Mouse (Mus musculus): Measurements from ENCODE around the gene Gpr107. TPM values are rescaled to one million over a fixed set of nuclear protein-coding genes. Genes with fewer than 3 reads are reported as not detected.

Gene Gpr107
- polyA plus RNA-seq, 1 experiment from 2014 or later = 33.2 TPM

DNA sequence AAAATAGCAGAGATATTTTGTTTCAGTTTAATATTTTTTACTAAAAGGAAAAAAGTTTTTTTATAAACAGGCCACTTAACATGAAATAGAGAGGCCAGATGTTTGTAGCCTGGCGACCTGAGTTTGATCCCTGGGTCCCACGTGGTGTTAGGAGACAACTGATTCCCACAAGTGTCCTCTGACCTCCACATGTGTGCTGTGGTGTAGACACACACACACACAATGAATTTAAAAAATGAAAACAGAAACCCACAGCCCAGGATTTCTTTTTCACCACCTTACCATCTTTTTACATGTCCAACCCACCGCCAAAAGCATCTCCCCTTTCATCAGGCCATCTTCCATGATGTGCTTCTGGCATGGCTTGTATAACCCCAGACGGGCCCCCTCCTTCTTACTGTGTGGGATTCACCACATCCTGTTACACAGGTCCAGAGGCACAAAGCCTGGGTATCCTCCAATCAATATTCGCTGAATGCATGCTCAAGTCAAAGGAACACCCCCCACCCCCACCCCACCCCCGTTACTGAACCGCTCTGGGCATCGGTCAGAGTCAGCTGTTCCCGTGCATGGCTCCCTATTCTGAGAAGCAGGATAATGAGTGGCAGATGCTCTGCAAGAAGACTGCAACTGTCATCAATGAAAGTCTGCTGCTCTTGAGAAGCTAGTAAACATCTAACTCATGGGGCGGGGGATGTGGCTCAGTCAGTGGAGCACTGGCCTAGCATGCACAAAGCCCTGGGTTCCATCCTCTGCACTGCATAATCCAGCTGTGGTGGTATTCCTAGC lies 36.0 kb upstream of the Gpr107 start:
- Histone ChIP-seq H3K27ac (no peak overlapping the region), H3K4me1 (peaks cover 10% of the 10 kb centered on the region), H3K9ac (no peak overlapping the region), H3K4me2 (no peak overlapping the region), H3K36me3 (no peaks in the 10 kb centered on the region), H3K27me3 (replicated peaks) (no peaks in the 10 kb centered on the region), H3K9me3 (no peaks in the 10 kb centered on the region), H3K4me3 (replicated peaks) (no peak overlapping the region)
- ATAC-seq (ENCODE audit: insufficient read depth, low FRiP score, low read depth) = no peak
- WGBS = 54% methylated on average over 10 of the region's 10 CpGs

DNA sequence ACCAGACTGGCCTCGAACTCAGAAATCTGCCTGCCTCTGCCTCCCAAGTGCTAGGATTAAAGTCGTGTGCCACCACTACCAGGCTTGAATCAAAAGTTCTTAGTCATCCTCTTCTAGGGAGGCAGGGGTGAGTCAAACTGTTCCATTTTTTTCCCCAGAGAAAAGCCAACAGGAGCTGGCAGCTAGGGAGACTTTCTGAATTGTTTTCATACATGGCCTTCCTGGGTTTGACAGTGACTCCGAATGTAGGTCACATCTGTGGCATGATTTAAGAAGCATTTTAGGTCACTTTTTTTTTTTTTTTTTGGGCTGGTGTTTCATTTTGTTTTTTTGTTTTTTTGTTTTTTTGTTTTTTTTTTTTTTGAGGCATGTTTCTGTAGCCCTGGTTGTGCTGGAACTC lies 33.9 kb upstream of the Gpr107 start:
- Histone ChIP-seq H3K4me1 (peaks cover 10% of the 10 kb centered on the region), H3K27me3 (replicated peaks) (no peaks in the 10 kb centered on the region), H3K9me3 (no peaks in the 10 kb centered on the region), H3K36me3 (no peaks in the 10 kb centered on the region), H3K27ac (no peak overlapping the region), H3K4me3 (replicated peaks) (no peak overlapping the region), H3K9ac (no peak overlapping the region), H3K4me2 (no peak overlapping the region)
- WGBS = 92% methylated on average over 3 of the region's 3 CpGs
- ATAC-seq (ENCODE audit: insufficient read depth, low FRiP score, low read depth) = no peak

DNA sequence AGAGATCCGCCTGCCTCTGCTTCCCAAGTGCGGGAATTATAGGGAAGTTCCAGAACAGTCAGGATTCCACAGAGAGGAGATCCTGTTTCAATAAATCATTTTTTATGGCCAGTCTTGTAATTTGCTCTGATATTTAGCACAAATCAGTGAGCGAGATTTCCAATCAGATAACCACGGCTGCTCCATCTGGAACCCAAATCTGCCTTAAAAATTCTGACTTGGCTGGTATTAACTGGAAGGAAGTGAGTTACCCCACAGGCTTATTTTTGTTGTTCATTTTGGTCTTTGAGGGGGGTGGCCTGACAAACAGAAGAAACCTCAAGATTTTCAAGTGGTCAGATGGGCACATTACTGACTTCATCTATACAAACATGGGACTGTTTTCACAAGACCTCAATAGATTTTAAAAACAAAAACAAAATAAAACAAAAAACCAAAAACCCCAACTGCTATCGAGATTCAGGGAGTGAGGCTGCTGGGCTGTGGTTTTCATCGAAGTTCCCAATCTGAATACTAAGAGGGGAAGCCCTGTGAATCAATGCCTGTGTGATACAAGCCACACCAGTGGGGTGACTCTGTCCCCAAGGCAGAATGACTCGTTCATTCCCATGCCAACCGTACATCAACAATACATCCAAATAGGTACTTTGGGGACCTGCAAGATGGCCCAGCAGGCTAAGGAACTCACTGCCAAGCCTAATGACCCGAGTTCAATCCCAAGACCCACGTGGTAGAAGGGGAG lies 33.3 kb upstream of the Gpr107 start:
- Histone ChIP-seq H3K4me2 (no peak overlapping the region), H3K27me3 (replicated peaks) (no peaks in the 10 kb centered on the region), H3K27ac (no peak overlapping the region), H3K9me3 (no peaks in the 10 kb centered on the region), H3K9ac (no peak overlapping the region), H3K4me3 (replicated peaks) (no peak overlapping the region), H3K36me3 (no peaks in the 10 kb centered on the region), H3K4me1 (peaks cover 10% of the 10 kb centered on the region)
- ATAC-seq (ENCODE audit: insufficient read depth, low FRiP score, low read depth) = no peak
- WGBS = 89% methylated on average over 10 of the region's 10 CpGs

DNA sequence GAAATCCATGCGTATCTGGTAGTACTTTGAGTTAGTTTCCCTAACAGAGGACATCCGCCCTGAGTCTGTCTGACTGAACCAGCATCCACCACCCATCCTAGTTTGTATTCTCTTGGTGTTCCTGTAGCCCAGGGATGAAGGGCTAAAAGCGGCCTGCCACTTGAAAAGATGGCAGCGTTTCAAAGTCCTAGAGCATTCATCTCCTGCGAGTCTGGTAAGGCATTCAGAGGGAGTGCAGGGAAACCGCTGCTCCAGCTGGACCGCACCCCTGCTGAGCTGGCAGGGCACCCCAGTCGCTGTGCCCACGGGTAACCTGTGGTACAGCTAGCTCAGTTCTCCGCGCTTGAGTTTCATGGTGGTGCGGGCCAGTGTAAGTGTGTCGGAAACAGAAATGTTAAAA lies 32.3 kb upstream of the Gpr107 start:
- no peak for ATAC-seq (ENCODE audit: insufficient read depth, low FRiP score, low read depth)
- H3K27ac ChIP-seq = no peak overlapping the region
- peaks cover 18% of the 10 kb centered on the region for H3K4me1 ChIP-seq
- no peak overlapping the region for H3K9ac ChIP-seq
- no peak overlapping the region for H3K4me3 ChIP-seq (replicated peaks)
- H3K9me3 ChIP-seq = no peaks in the 10 kb centered on the region
- H3K4me2 ChIP-seq = no peak overlapping the region
- WGBS = 70% methylated on average over 13 of the region's 13 CpGs
- H3K27me3 ChIP-seq (replicated peaks) = no peaks in the 10 kb centered on the region
- no peaks in the 10 kb centered on the region for H3K36me3 ChIP-seq

DNA sequence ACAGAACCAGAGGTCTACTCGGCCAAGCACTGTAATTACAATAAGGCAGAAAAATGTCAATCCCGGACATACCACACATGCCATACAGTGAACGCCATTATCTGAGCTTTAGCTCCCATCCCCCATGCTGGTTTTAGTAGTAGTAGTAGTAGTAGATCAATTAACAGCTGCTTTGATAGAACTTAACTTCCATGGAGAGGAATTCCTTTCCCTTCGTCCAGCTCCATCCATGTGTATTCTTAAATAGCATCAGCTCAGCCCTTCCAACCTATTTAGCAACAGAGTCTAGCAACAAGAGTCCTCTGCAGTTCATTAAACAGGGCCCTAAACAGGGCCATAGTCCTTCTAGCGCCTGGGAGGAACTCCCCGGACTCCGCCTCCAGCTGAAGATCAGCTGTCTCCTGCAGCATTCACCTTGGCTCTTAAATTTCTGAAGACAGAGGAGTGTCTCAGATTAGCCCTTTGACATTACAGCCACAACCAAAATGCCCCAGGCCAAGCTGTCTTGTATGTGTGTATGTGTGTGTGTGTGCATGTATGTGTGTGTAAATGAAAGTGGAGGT lies 30.9 kb upstream of the Gpr107 start:
- H3K27ac ChIP-seq = no peak overlapping the region
- no peak overlapping the region for H3K4me2 ChIP-seq
- WGBS = 75% methylated on average over 7 of the region's 7 CpGs
- no peak for ATAC-seq (ENCODE audit: insufficient read depth, low FRiP score, low read depth)
- no peak overlapping the region for H3K4me3 ChIP-seq (replicated peaks)
- H3K4me1 ChIP-seq = peaks cover 16% of the 10 kb centered on the region
- H3K27me3 ChIP-seq (replicated peaks) = no peaks in the 10 kb centered on the region
- no peak overlapping the region for H3K9ac ChIP-seq
- no peaks in the 10 kb centered on the region for H3K36me3 ChIP-seq
- H3K9me3 ChIP-seq = no peaks in the 10 kb centered on the region

DNA sequence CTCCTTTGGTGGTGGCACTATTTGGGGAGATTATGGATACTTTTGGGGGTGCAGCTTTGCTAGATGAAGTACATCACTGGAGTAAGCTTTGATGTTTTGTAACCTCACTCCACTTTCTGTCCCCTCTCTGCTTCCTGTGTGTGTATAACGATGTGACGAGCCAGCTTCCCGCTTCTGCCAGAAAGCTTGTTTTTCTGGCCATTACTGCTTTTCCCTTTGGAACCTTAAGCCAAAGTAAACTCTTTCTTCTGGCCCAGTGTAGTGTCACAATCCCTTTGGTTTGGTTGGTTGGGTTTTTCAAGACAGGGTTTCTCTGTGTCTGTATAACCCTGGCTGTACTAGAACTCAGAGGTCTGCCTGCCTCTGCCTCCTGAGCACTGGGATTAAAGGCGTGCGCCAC lies 29.3 kb upstream of the Gpr107 start:
- no peak for ATAC-seq (ENCODE audit: insufficient read depth, low FRiP score, low read depth)

DNA sequence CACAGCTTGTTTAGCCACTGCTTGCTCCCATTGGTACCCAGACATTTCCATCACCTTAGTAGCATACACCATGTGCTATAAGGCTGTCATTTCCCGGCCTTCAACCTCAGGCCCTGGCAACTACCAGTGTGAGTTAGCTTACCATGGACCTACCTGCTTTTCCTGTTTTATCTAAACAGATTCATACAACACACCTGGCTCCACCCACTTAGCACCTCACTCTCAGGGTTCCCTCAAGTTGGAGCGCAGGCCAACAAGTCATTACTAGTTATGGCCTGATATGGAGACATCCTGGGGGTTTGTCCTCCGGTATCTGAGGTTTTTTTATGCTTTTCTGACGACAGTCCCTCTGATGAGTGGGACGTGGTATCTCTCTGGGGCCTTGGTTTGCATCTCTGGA lies 28.6 kb upstream of the Gpr107 start:
- no peak for ATAC-seq (ENCODE audit: insufficient read depth, low FRiP score, low read depth)
- no peaks in the 10 kb centered on the region for H3K27me3 ChIP-seq (replicated peaks)
- H3K4me2 ChIP-seq = no peak overlapping the region
- peaks cover 20% of the 10 kb centered on the region for H3K4me1 ChIP-seq
- no peaks in the 10 kb centered on the region for H3K9me3 ChIP-seq
- no peak overlapping the region for H3K4me3 ChIP-seq (replicated peaks)
- H3K9ac ChIP-seq = no peak overlapping the region
- H3K27ac ChIP-seq = no peak overlapping the region
- no peaks in the 10 kb centered on the region for H3K36me3 ChIP-seq
- WGBS = 85% methylated on average over 5 of the region's 5 CpGs

More for the DNA sequence above, 29.3 kb upstream of the Gpr107 start:
- 88% methylated on average over 5 of the region's 5 CpGs for WGBS
- H3K9ac ChIP-seq = no peak overlapping the region
- H3K4me3 ChIP-seq (replicated peaks) = no peak overlapping the region
- H3K9me3 ChIP-seq = no peaks in the 10 kb centered on the region
- H3K4me2 ChIP-seq = no peak overlapping the region
- H3K4me1 ChIP-seq = peaks cover 20% of the 10 kb centered on the region
- H3K27me3 ChIP-seq (replicated peaks) = no peaks in the 10 kb centered on the region
- H3K36me3 ChIP-seq = no peaks in the 10 kb centered on the region
- H3K27ac ChIP-seq = no peak overlapping the region

DNA sequence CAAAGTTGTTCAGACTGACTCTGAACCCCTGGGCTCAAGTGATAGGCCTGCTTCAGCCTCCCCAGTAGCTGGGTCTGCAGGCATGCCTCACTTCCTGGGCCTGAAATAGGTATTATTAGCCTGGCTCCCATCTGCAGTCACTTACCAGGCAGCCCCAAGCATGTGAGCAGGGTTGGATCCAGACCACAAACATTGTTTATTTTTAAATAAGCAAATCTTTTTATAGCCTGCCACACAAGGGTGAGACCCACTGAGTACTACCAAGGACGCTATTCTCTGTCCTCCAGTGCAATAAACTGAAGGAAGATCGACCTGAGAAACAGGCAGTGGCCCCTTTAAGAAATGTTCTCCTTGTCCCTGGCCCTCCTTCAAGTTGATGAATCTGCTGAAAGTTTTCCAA lies 27.4 kb upstream of the Gpr107 start:
- Histone ChIP-seq H3K4me1 (peaks cover 20% of the 10 kb centered on the region), H3K27me3 (replicated peaks) (no peaks in the 10 kb centered on the region), H3K9ac (no peak overlapping the region), H3K27ac (peak overlapping the region; percentile 37), H3K4me2 (no peak overlapping the region), H3K4me3 (replicated peaks) (no peak overlapping the region), H3K9me3 (no peaks in the 10 kb centered on the region), H3K36me3 (no peaks in the 10 kb centered on the region)
- 39% methylated on average over 2 of the region's 2 CpGs for whole genome bisulfite sequencing
- no peak for ATAC-seq (ENCODE audit: insufficient read depth, low FRiP score, low read depth)

DNA sequence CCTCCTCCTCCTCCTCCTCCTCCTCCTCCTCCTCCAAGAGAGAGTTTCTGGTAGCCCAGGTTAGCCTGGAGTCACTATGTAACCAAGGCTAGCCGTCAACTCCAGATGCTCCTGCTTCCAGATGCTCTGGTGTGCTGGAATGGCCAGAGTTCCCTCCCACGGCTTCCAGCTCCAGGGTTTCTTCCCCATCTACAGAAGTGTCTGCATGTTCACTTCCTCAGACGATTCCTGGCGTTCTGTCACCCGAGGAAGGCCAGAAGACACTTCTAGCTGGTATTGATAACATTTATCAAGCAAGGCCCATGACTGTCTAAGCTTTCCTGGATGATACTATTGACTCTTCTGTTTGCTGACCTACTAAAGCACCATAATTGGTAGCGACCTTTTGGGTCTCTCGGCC lies 27.0 kb upstream of the Gpr107 start:
- Histone ChIP-seq H3K9me3 (no peaks in the 10 kb centered on the region), H3K9ac (no peak overlapping the region), H3K36me3 (no peaks in the 10 kb centered on the region), H3K27ac (no peak overlapping the region; the same call in 1 of the 2 replicates), H3K4me1 (peaks cover 20% of the 10 kb centered on the region), H3K27me3 (replicated peaks) (no peaks in the 10 kb centered on the region), H3K4me3 (replicated peaks) (no peak overlapping the region), H3K4me2 (no peak overlapping the region)
- ATAC-seq (ENCODE audit: insufficient read depth, low FRiP score, low read depth) = no peak
- 55% methylated on average over 7 of the region's 7 CpGs for WGBS

DNA sequence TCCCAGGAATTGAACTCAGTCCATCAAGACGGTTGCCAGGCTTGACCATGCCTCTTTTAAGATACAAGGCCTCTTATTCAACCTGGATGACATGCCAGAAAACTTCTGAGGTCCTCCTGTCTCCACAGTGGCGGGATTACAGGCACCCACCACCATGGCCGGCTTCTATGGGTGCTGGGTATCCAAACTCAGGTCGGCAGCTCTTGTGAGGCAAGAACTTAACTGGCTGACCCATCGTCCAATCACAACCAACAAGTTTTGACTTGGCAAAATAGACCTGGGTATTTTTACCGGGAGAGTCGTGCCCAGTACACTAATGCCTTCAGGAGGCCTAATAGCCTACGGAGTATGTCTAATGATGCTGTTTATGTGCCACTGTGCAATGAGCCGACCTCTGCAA lies 26.1 kb upstream of the Gpr107 start:
- no peak overlapping the region for H3K27ac ChIP-seq
- WGBS = 88% methylated on average over 9 of the region's 9 CpGs
- no peaks in the 10 kb centered on the region for H3K36me3 ChIP-seq
- no peak for ATAC-seq (ENCODE audit: insufficient read depth, low FRiP score, low read depth)
- no peak overlapping the region for H3K9ac ChIP-seq
- H3K9me3 ChIP-seq = no peaks in the 10 kb centered on the region
- no peaks in the 10 kb centered on the region for H3K27me3 ChIP-seq (replicated peaks)
- no peak overlapping the region for H3K4me2 ChIP-seq
- H3K4me3 ChIP-seq (replicated peaks) = no peak overlapping the region
- peaks cover 23% of the 10 kb centered on the region for H3K4me1 ChIP-seq

DNA sequence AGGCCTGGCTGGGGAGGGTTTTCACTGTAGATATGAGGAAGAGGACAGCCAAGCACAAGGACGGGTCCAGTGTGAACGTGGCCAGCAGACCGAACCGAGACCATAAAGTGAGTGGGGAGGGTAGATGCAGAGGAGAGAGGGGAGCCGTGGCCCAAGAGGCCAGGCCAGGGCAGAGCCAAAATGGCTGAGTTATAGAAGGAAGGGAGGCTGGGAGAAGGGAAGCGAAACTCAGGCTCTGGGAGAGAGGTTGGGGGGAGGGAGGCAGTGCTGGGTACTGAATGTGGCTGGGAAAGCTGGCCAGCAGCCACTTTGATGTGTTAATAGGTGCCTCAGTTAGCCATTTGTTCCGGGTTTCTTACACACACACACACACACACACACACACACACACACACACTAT lies 24.9 kb upstream of the Gpr107 start:
- Histone ChIP-seq H3K27me3 (replicated peaks) (no peaks in the 10 kb centered on the region), H3K4me1 (peaks cover 28% of the 10 kb centered on the region), H3K4me2 (no peak overlapping the region), H3K27ac (peak overlapping the region; percentile 46; the same call in 1 of the 2 replicates), H3K9ac (no peak overlapping the region), H3K36me3 (no peaks in the 10 kb centered on the region), H3K9me3 (no peaks in the 10 kb centered on the region), H3K4me3 (replicated peaks) (no peak overlapping the region)
- 59% methylated on average over 7 of the region's 7 CpGs for WGBS
- peak; percentile 12; the same call in 1 of the 2 replicates for ATAC-seq (ENCODE audit: insufficient read depth, low FRiP score, low read depth)

DNA sequence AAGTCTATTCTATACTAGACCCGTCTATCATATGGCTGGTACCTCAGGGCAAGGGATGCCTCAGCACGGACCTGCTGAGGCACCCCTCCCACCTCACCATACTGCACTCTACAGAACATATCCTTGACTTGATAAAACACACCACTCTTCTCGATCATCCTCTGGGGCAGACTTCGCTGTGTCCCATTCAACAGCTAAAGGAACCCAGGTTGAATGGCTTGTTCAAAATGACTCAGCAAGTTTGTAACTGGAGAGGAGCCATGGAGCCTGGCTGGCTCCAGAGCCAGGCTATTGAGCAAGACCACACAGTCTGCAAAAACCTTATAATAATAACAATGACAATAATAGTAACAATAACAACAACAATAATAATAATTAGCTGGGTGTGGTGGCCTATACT lies 24.2 kb upstream of the Gpr107 start:
- H3K27ac ChIP-seq = no peak overlapping the region
- H3K27me3 ChIP-seq (replicated peaks) = no peaks in the 10 kb centered on the region
- no peak overlapping the region for H3K4me2 ChIP-seq
- H3K9ac ChIP-seq = no peak overlapping the region
- no peaks in the 10 kb centered on the region for H3K9me3 ChIP-seq
- no peaks in the 10 kb centered on the region for H3K36me3 ChIP-seq
- H3K4me1 ChIP-seq = peaks cover 28% of the 10 kb centered on the region
- H3K4me3 ChIP-seq (replicated peaks) = no peak overlapping the region
- no peak for ATAC-seq (ENCODE audit: insufficient read depth, low FRiP score, low read depth)
- WGBS = 54% methylated on average over 4 of the region's 4 CpGs

Data from stomach, embryonic 15.5 days (tissue).